Mouse (Mus musculus) ES-Bruce4 (cell line): Measurements from ENCODE around the gene 1810010H24Rik. TPM values are rescaled to one million over a fixed set of nuclear protein-coding genes. Genes with fewer than 3 reads are reported as not detected.
"Not testable (repeated sequence)": the region's sequence is repeated elsewhere in the genome, so short reads cannot be mapped to it uniquely, and the experiment has no call there.

Experiments
- H3K27ac ChIP-seq: 2 replicates; pipeline ENCODE4 v1.5.1; 2012; ENCODE audit warnings: low read length, inconsistent platforms; ENCODE audit not compliant: insufficient read depth
- H3K27me3 ChIP-seq: 2 replicates; pipeline ENCODE4 v1.6.1; 2012; ENCODE audit warnings: mild to moderate bottlenecking, low read length, inconsistent platforms; ENCODE audit not compliant: control insufficient read depth, poor library complexity, insufficient read depth, severe bottlenecking
- H3K36me3 ChIP-seq: 2 replicates; pipeline ENCODE4 v1.6.1; 2012; ENCODE audit warnings: inconsistent platforms, mild to moderate bottlenecking, low read length, moderate library complexity; ENCODE audit not compliant: control insufficient read depth, poor library complexity, insufficient read depth, severe bottlenecking
- H3K4me1 ChIP-seq: one replicate; pipeline ENCODE4 v1.8.1; 2011; ENCODE audit warnings: low read length; ENCODE audit not compliant: control insufficient read depth, insufficient read depth
- H3K4me3 ChIP-seq: 2 replicates; pipeline ENCODE4 v1.5.1; 2011; ENCODE audit warnings: low read depth, mild to moderate bottlenecking, low read length
- H3K9ac ChIP-seq: 2 replicates; pipeline ENCODE4 v1.6.1; 2012; ENCODE audit warnings: low read depth, mild to moderate bottlenecking, inconsistent platforms; ENCODE audit not compliant: poor library complexity, severe bottlenecking
- H3K9me3 ChIP-seq: replicated peaks from 2 replicates; pipeline ENCODE4 v1.6.1; 2012; ENCODE audit warnings: mild to moderate bottlenecking, low read length, inconsistent platforms; ENCODE audit not compliant: control insufficient read depth, poor library complexity, insufficient read depth, severe bottlenecking
- CTCF ChIP-seq: IDR thresholded peaks from one replicate; pipeline ENCODE4 v1.8.1; 2011; ENCODE audit warnings: low read depth, low read length
- EP300 ChIP-seq: IDR thresholded peaks from 2 replicates; pipeline ENCODE4 v1.6.1; 2011; ENCODE audit warnings: low read depth, low read length; ENCODE audit not compliant: insufficient read depth
- POLR2A ChIP-seq: IDR thresholded peaks from one replicate; pipeline ENCODE4 v1.8.1; 2011; ENCODE audit warnings: low read length; ENCODE audit not compliant: insufficient read depth
- polyA plus RNA-seq: library from polyadenylated mRNA; stranded (reverse); fragments of >200 nt; gene quantifications from 2 replicates; pipeline ENCODE4 v1.2.4, GENCODE M21; 2011; ENCODE audit warnings: low read depth; ENCODE audit not compliant: missing spikeins, insufficient read depth, insufficient read length

The 1810010H24Rik gene
- polyA plus RNA-seq, 1 experiment = 1.4 TPM

- H3K4me3 ChIP-seq = no peak overlapping the region
- H3K4me1 ChIP-seq = no peaks in the 10 kb centered on the region
- no peaks in the 10 kb centered on the region for H3K27me3 ChIP-seq
- H3K36me3 ChIP-seq = no peaks in the 10 kb centered on the region
- no peak overlapping the region for H3K9ac ChIP-seq
- no peaks in the 10 kb centered on the region for H3K9me3 ChIP-seq
- no peak overlapping the region for H3K27ac ChIP-seq
- TF ChIP-seq EP300 (no peak), CTCF (no peak), POLR2A (no peak)
These were observed 8.6 kb upstream of the 1810010H24Rik start for GRCm38 (mm10) chr11:107016893-107017292.

- TF ChIP-seq EP300 (no peak), POLR2A (no peak), CTCF (peak; percentile 22)
- no peaks in the 10 kb centered on the region for H3K9me3 ChIP-seq
- H3K27ac ChIP-seq = no peak overlapping the region
These were observed 8.1 kb upstream of the 1810010H24Rik start for GRCm38 (mm10) chr11:107017339-107017886.

GRCm38 (mm10) chr11:107018606-107019005, 6.9 kb upstream of the 1810010H24Rik start:
- Histone ChIP-seq H3K27ac (0 out of 2 replicates have a peak overlapping the region, but pooled peaks have one; percentile 27), H3K27me3 (no peaks in the 10 kb centered on the region), H3K4me1 (peaks cover 2% of the 10 kb centered on the region), H3K36me3 (no peaks in the 10 kb centered on the region), H3K4me3 (peak overlapping the region; percentile 37), H3K9me3 (no peaks in the 10 kb centered on the region), H3K9ac (no peak overlapping the region)
- TF ChIP-seq EP300 (0 out of 2 replicates have a peak, but pooled peaks have one; percentile 8), POLR2A (no peak), CTCF (peak; percentile 98)

More at GRCm38 (mm10) chr11:107017339-107017886, 8.1 kb upstream of the 1810010H24Rik start:
- Histone ChIP-seq H3K27me3 (no peaks in the 10 kb centered on the region), H3K4me1 (no peaks in the 10 kb centered on the region), H3K36me3 (no peaks in the 10 kb centered on the region), H3K9ac (no peak overlapping the region), H3K4me3 (no peak overlapping the region)

- Histone ChIP-seq H3K4me1 (peaks cover 2% of the 10 kb centered on the region), H3K27me3 (no peaks in the 10 kb centered on the region), H3K9me3 (no peaks in the 10 kb centered on the region), H3K4me3 (0 out of 2 replicates have a peak overlapping the region, but pooled peaks have one; percentile 39), H3K36me3 (no peaks in the 10 kb centered on the region), H3K9ac (no peak overlapping the region), H3K27ac (peak overlapping the region; percentile 88)
- TF ChIP-seq POLR2A (no peak), EP300 (no peak), CTCF (no peak)
These were observed 6.2 kb upstream of the 1810010H24Rik start for GRCm38 (mm10) chr11:107019318-107019717.

GRCm38 (mm10) chr11:107019722-107020121, 5.8 kb upstream of the 1810010H24Rik start:
- not testable (repeated sequence) for H3K4me1 ChIP-seq, H3K9me3 ChIP-seq, H3K4me3 ChIP-seq, H3K27me3 ChIP-seq, H3K9ac ChIP-seq, H3K36me3 ChIP-seq
- H3K27ac ChIP-seq = 0 out of 2 replicates have a peak overlapping the region, but pooled peaks have one; percentile 41

- TF ChIP-seq EP300 = no peak
- no peak for TF ChIP-seq POLR2A
- no peak for TF ChIP-seq CTCF
- peaks cover 2% of the 10 kb centered on the region for H3K4me1 ChIP-seq
These were observed 3.3 kb upstream of the 1810010H24Rik start for GRCm38 (mm10) chr11:107022050-107022683.

More at GRCm38 (mm10) chr11:107022050-107022683, 3.3 kb upstream of the 1810010H24Rik start:
- Histone ChIP-seq H3K9me3 (no peaks in the 10 kb centered on the region), H3K4me3 (no peak overlapping the region), H3K9ac (no peak overlapping the region), H3K36me3 (no peaks in the 10 kb centered on the region), H3K27ac (no peak overlapping the region), H3K27me3 (no peaks in the 10 kb centered on the region)
